Mouse (Mus musculus) megakaryocyte-erythroid progenitor cell, adult 5-6 weeks (primary cell): ENCODE measurements around the gene Itsn1. TPM values are rescaled to one million over a fixed set of nuclear protein-coding genes. Genes with fewer than 3 reads are reported as not detected.

ENCODE experiments used
- ATAC-seq: replicated peaks from 2 replicates; pipeline ENCODE4 v1.8.0; 2016; ENCODE audit warnings: mild to moderate bottlenecking, inconsistent platforms; ENCODE audit not compliant: severe bottlenecking, poor library complexity, low FRiP score, low TSS enrichment
- total RNA-seq, 2 experiments: library from RNA; stranded (forward) in 1 of 2; stranded (reverse) in 1 of 2; fragments of 200-1000, 215-1000 nt in 1 of 2; fragments of >200 nt in 1 of 2; fragmentation: Nextera tagmentation in 1 of 2; gene quantifications; 2 replicates each; pipeline ENCODE4 v1.2.3; 2014 to 2017

The Itsn1 gene
- total RNA-seq, 2 experiments from 2014 or later = 24.0 to 28.4 TPM

DNA sequence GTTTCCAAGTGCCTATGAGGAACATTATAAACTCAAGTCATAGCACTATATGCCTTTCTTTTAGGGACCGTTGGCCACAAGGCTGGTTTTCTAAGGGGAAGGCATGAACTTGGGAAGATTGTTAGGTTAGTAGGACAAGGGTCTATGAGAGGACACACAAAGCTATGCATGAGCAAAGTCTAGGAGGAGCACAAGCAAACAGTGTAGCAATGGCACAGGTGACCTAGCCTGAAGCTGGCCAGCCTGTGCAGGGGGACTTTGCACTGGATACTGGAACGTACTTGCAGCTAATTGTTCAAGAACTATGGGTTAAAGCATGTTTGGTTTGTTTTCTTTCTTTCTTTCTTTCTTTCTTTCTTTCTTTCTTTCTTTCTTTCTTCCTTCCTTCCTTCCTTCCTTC lies 66.0 kb downstream of the Itsn1 start:
- ATAC-seq = no peak

DNA sequence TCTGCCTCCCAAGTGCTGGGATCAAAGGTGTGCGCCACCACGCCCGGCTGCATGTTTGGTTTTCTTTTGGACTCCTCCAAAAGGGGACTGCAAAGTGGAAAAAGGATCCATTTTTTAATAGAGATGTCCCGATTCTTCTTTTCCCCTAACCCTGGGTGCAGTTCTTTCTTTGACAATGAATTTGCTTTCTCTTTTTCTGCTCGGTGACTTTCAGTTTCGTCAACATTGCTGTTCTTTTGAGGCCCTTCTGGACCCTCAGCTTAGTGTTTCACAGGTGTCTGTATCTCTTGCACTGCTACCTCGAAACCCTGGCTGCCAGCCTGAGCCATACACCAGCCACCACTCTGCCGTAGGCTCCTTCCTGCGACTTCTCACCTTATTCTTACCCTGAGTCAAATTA lies 66.5 kb downstream of the Itsn1 start:
- no peak for ATAC-seq

DNA sequence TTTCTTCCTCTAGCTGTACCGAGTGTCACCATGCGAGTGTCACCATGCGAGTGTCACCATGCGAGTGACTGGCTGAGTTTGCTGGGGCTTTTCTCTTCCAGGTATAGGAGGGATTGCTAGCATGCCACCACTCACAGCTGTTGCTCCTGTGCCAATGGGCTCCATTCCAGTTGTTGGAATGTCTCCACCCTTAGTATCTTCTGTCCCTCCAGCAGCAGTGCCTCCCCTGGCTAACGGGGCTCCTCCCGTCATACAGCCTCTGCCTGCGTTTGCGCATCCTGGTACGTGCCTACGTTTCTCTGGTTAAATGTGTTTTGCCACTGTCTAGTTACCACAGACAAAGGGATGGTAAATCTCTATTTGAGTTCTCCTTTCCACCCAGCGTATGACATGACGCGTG lies 72.3 kb downstream of the Itsn1 start:
- ATAC-seq = no peak

DNA sequence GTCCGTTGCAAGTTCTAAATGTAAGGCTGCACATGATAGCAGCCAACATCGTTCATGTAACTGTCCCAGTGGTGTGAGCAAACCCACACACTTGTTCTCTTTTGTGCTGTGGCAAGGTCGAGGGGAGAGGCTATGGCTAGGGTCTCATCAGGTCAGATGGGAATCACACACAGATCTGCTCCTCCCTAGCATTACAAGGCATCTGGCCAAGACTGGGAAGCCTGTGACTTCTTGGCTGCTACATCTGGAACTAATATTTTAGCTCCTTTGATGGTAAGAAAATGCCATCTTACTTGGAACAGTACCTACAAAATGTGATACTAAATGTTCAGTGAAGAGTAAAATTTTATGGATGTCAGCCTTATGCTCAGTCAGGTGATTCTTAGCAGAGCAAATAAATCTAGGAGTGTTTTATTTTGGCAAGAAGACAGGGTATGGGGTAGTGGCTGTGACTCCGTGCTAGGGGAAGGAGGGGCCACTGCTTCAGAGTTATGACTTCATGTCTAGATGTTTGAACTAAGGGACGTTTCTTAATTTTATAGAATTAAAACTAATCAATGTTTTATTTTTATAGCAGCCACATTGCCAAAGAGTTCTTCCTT lies 73.5 kb downstream of the Itsn1 start:
- ATAC-seq = no peak

DNA sequence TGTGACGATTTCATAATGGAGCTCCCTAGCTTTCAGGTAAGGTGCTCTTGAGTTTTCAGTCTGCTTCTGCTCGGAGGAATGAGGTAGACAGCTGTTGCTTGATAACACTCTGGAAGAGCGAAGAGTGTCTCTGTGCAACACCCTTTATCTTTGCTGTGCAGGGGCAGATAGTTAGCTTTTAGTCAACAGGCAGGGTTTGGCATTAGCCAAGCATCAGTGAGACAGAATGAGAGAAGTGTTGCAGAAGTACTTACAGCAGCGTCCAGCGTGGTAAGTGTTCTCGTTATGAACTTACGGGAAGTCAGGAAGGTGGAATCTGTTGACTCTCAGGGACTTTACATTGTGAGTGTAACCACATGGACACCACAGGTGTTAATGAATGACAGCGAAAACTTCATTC lies 75.3 kb downstream of the Itsn1 start:
- peak; percentile 98 for ATAC-seq

DNA sequence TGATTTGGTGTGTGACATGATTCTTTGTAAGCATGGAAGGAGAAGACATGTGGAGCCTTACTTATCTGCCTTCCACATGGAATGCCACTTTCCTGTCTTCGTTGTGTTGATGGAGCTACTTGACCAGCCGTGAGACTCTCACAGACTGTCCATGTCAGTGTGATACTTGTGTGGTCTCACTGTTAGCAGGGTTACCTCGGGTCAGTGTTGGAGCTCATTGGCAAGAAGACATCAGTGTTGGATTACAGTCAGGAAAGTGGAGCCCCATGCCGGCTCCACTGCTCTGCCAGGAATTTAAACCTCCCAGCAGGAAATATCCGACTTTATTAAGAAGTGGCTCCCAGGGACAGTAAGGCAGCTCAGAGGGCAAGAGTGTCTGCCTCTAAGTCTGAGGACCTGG lies 75.8 kb downstream of the Itsn1 start:
- ATAC-seq = no peak; the same call in none of the 2 replicates

DNA sequence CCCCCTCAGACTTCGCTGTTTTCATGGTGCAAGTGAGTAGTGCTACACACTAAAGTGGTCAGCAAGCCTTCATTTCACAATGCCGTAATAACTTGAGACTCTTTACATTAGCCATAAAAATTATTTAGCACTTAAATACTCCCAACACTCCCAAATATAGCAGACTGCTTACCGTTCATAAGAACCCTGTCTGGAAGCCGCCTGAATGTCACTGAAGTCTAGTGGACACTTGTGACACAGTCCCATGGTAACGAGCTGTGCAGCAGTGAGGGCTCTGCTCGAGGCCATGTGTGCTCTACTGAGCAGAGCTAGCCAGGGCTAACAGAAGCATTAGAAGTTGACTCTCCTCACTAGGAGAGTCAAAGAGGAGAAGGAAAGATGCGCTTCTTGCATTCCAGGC lies 81.2 kb downstream of the Itsn1 start:
- ATAC-seq = no peak

DNA sequence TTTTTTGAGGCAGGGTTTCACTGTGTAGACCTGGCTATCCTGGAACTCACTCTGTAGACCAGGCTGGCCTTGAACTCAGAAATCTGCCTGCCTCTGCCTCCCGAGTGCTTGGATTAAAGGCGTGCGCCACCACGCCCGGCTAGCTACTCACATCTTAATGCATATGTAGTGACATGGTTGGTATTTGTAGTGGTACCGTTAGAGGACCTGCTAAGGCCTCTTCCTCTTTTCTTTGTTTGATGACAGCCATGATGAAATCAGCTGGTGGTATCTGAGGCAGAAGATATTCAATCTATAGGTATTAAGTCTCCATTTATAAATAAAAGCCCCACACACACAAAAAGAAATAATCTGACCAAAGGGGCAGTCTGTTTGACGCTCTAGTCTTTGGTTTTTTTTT lies 82.3 kb downstream of the Itsn1 start:
- no peak for ATAC-seq

DNA sequence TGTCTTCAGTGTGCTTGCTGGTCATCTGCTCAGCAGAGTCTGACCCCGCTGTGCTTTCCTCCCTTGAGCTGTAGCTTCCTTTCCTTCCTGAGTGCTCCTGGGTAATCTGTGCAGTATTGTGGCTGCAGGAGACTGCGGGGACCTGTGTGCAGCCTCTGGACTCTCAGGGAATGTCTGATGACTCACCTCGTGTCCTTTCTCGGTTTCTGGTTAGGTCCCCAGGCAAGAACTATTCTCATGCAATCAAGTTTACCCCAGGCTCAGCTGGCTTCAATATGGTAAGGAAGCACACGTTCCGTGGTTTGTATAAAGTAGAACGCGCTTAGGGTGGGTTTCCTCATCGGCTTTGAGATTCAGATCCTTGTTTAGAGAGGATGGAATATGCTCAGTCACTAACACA lies 82.8 kb downstream of the Itsn1 start:
- no peak for ATAC-seq

DNA sequence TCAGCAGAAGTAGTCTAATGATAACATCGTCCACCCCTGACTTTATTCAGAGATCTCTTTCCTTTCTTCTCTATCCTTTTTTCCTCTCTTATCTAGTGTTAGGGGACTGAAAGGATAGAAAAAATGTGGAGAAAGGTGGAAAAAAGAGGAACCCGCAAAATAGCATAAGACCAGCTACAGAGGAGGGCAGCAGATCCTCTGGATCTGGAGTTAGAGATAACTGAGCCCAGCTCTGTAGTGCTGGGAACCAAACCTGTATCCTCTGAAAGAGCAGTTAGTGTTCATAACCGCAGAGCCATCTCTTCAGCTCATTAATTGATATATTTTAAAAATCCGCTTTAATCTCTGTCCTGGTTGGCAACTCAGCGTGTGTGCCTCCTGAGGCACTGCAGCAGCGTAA lies 84.5 kb downstream of the Itsn1 start:
- no peak for ATAC-seq

DNA sequence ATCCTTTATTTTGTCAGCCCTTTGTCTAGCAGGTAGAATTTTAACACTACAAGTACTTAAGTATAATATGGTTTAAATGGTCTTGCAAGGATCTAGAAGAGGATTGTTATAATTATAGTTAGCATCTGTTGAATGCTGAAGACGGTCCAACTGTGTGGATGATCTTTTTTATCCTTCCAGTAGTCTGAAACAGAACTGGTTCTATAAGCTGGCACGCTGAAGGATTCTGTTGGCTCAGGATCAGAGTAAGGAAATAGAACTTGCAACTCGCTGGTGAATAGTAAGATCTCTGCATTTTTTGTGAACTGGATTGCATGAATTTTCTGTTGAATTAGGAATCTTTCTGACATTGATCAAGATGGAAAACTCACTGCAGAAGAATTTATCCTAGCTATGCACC lies 86.0 kb downstream of the Itsn1 start:
- ATAC-seq = no peak

DNA sequence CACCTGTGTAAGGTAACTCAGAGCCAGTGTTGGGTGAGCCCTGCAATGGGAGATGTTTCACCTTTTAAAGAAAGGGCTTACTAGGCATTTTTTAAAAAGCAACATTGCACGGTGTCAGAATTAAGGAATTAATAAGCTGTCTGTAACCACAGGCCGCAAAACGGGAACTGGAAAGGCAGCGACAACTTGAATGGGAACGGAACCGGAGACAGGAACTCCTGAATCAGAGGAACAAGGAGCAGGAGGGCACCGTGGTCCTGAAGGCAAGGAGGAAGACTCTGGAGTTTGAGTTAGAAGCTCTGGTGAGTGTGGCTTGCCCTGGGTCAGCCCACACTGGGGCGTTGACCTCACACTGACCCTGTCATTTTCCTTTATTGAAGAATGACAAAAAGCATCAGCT lies 91.2 kb downstream of the Itsn1 start:
- ATAC-seq = no peak

DNA sequence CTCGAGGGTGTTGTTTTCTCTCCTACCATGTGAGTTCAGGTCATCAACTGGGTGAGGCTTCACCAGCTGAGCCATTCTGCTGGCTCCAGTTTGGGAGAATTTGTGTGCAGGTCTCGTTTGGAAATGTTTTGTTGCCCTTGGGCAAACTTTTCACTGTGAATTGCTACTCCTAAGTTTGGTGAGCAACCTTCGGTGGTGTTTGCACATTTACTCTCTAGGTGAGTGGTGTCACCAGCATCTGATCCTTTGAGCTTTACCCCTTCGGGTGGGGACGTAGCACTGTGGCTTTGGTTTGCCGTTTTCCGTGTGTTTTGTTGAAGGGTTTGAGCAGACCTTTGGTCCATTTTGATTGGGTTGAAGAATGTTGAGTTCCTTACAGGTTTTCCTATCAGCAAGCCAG lies 93.2 kb downstream of the Itsn1 start:
- ATAC-seq = no peak

DNA sequence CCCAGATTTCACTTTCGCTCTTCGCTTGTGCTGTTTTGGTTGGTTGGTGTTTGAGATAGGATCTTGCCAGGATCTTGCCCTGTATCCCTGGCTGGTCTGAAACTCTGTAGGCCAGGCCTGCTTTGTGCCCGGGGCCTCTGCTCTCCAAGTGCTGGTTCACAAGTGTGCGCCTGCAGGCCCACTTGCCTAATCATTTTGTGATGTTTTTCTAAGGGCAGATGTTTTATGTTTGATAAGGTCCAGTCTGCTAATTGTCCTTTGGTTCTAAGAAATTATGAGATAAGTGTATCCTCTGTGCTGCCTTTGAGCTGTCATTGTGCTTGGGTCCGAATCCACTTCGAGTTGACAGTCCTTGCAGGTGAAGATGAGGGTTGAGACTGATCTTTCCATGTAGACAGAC lies 93.7 kb downstream of the Itsn1 start:
- ATAC-seq = peak; percentile 80

DNA sequence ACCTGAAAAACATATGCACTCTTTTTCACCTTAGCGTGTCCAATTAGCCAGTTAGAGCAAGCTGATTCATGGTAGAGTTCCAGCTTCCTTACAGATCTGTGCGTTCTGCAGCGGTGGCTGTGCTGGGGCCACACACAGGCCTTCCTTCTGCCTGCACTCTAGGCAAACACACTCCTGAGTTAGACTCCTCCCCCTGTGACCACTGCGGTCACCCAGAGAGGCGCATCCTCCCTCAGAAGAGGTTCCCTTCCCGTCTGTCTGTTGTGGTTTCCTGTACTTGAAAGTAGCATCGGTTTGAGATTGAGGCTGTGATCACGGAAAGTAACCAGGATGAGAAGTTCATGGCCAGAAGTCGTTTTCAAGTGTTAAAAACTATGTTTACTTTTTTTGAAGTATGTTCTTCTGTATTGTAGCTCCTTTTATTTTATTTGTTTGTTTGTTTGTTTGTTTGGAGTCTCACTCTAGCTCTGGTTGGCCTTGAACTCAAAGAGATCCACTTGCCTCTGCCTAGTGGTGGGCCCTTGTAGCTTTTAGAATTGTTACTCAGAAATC lies 96.8 kb downstream of the Itsn1 start:
- ATAC-seq = peak; percentile 86

DNA sequence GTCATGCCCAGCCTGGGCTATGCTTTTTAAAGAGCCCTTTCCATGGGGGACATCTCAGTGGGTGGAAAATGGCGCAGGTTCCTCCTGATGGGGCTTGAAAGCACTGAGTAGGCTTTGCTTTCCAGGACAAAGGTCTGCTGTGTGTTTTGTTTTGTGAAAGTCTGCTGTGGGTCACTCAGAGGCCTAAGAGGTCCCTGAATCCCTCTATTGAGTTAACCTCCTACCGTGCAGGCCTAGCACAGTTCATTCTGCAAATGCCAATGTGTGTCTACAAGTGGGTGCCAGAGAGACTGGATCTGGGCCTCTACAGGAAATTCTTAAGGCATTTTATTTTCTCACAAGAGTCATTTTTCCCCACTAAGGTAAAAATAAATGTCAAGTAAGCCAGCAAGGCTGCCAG lies 97.8 kb downstream of the Itsn1 start:
- ATAC-seq = no peak

DNA sequence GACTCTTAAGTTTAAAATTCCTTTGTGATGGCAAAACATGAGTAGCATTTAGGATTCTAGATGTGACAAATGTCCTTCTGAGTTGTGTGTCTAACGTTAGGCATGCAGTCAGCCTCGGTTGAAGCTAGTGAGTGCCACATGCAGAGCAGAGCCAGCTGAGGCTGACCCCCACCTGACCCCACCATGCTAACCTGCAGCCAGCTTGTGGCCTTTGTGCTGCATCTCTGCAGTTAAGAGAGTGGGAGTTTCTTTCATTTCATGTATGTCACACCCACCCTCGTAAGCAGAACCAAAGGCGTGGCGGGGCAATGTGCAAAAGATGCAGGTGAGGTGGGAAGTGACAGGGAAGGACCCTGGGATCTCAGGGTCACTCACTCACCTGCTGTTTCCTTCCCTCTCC lies 98.4 kb downstream of the Itsn1 start:
- ATAC-seq = no peak

DNA sequence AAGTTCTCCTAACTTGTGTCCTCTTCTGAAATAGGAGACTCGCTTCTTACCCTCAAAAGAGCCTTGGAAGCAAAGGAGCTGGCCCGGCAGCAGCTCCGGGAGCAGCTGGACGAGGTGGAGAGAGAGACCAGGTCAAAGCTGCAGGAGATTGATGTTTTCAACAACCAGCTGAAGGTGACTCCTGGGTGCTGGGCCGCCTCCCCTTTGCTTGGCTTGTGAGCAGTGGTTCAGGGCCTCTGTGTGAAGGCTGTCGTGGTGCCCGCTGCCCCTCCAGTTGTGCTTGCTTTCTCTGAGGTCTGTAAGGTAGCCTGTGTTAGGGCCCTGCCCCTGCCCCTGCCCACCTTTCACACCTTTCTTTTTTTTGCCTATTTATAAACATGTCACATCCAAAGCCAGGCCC lies 99.1 kb downstream of the Itsn1 start:
- ATAC-seq = no peak

DNA sequence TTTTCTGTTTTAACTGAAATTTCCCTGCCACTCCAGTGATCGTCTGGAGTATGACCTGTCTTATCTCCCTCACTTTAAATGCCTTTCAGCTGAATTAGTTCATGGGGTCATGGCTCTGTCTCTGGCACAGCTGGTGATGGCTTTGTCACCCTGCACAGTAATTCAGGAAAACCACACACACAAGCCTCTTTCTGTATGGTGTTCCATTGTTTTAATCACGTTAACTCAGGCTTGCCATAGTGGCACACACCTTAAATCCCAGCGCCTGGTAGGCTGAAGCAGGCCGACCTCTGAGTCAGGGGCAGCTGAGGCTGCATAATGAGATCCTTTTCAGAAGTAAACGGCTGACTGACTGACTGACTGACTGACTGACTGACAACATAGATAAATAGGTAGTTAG lies 99.5 kb downstream of the Itsn1 start:
- no peak for ATAC-seq

DNA sequence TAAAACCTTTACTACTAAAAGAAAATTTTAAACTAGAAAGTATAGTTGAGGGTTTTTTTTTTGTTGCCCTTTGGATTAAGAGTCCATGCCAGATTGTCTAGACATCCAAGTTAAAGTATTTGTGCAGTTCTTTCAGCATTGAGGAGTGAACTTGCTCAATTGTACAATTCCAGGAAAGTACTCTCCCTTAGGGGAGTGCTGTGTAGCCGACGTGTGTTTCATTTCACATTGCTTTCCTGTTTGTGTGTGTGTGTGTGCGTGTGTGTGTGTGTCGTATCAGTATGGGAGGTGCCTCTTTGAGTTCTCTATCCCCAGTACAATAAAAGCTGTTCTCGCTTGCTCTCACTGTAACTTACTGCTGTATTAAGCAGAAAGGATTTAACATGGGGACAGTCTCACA lies 100.0 kb downstream of the Itsn1 start:
- ATAC-seq = no peak

DNA sequence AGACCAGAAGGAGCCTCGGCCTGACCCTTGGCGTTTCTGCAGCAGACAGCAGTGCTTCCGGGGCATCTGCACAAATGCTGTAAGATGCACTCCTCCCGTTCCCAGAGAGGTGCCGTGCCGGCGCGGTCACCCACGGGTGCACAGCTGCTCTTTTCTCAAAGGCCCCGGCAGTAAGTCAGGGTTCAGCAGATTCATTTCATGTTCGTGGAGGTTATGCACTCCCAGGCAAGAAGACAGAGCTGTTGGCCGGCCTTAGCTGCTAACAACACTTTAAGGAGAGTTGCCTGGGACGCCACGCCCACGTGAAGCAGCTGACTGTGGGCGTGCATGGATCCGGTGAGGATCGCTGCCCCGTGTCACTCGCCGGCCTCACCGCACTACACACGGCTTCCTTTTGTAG lies 101.2 kb downstream of the Itsn1 start:
- ATAC-seq = no peak

DNA sequence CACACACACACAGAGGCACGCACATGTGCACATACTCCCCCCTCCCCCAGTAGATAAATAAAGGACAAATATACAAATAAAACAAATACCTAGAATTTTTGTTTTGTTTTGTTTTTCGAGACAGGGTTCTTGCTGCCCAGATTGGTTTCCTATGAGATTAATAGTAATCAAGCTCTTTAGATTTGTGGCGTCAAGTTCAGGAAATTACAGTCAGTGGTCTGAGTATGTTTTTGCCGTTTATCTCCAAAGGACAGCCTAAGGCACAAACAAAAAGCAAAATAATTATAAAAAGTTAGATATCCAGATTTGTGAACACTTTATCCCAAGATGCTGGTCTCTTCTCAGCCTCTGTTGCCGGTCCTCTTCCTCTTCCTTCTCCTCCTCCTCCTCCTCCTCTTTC lies 104.0 kb downstream of the Itsn1 start:
- ATAC-seq = no peak
